Mouse (Mus musculus): Measurements from ENCODE around the gene Gli1. TPM values are rescaled to one million over a fixed set of nuclear protein-coding genes. Genes with fewer than 3 reads are reported as not detected.
A peak's percentile ranks its signal among the peaks of the same experiment; 100 is the strongest.

The Gli1 gene
- 1.3 and 1.5 TPM in 2 replicates for polyA plus RNA-seq (2015; fragmentation: Nextera tagmentation; extraction: Ambion mirVana)

DNA sequence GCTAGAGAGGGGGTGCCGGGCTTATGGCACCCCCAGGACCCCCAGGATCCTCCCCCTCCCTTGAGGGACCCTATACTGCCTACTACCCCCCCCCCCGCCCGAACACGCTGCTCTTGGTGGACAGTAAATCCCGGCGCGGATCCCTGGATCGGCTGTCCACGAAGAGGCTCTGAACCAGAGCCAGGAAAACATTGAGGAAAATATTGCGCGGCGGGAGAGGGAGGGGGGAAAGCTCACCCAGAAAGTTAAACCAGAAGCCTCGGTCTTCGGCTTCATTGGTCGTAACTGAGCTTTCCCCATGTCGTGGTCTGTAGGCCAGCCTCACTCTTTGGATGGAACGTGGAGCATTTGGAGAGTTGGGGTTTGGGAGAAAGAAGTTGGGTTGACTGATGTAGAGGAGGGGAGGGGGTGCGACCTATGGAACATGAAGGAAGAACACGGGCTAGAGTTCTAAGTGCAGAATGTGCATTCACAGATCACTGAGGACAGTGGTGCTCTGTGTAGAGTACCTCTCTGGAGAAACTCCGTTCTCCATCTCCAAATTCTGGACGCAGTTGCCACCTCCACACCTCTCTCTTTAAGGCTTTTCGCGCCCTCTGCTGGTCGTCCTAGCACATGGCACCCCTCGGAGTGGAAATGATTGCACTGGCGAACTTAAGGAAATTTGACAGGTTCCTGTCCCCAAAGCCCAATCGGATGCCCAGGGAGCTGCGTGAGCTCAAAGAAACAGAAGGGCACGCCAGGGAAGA lies at the start of gene Gli1:
TSS of gene Gli1 (minus strand) at position 84 of the 749 bp plus-strand sequence.
- peak; percentile 43 for ATAC-seq
- under 1% methylated on average over 29 of the region's 29 CpGs for WGBS
- H3K4me2 ChIP-seq (replicated peaks), result peak within 1 kb of the TSS; percentile 66
- no peak within 1 kb of the TSS for H3K27ac ChIP-seq
- no peaks in the 10 kb centered on the region for H3K36me3 ChIP-seq
- no peaks in the 10 kb centered on the region for H3K9me3 ChIP-seq
- peaks cover 40% of the 10 kb centered on the region for H3K27me3 ChIP-seq
- H3K4me1 ChIP-seq (replicated peaks), result peaks cover 38% of the 10 kb centered on the region
- H3K9ac ChIP-seq (replicated peaks), result peak within 1 kb of the TSS; percentile 3; the same call in 1 of the 2 replicates
- H3K4me3 ChIP-seq (replicated peaks), result peak within 1 kb of the TSS; percentile 34

DNA sequence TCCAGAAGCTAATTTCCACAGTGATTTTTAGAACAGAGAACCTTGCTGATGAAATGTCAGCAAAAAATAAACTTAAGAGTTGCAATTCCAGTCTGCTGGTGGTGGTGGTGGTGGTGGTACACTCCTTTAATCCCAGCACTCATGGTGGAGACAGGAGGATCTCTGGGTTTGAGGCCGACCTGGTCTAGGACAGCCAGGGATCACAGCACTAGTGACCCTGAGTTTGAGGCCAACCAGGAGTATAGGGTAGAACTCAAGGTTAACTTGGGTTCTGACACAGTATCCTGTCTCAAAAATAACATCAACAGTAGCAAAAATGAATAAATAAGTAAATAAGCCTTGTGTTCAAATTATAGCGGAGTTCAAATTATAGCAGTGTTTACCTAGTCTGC lies 40.0 kb upstream of the Gli1 start:
- Histone ChIP-seq H3K9me3 (no peaks in the 10 kb centered on the region), H3K4me3 (replicated peaks) (peak overlapping the region; percentile 72), H3K36me3 (0 out of 2 replicates have a peak, but pooled peaks cover 3% of the 10 kb centered on the region), H3K9ac (replicated peaks) (peak overlapping the region; percentile 82; the same call in 1 of the 2 replicates), H3K4me2 (replicated peaks) (peak overlapping the region; percentile 68), H3K4me1 (replicated peaks) (peaks cover 28% of the 10 kb centered on the region), H3K27me3 (0 out of 2 replicates have a peak, but pooled peaks cover 3% of the 10 kb centered on the region), H3K27ac (no peak overlapping the region; the same call in 1 of the 2 replicates)
- no peak for ATAC-seq
- 51% methylated on average over 2 of the region's 2 CpGs for WGBS

DNA sequence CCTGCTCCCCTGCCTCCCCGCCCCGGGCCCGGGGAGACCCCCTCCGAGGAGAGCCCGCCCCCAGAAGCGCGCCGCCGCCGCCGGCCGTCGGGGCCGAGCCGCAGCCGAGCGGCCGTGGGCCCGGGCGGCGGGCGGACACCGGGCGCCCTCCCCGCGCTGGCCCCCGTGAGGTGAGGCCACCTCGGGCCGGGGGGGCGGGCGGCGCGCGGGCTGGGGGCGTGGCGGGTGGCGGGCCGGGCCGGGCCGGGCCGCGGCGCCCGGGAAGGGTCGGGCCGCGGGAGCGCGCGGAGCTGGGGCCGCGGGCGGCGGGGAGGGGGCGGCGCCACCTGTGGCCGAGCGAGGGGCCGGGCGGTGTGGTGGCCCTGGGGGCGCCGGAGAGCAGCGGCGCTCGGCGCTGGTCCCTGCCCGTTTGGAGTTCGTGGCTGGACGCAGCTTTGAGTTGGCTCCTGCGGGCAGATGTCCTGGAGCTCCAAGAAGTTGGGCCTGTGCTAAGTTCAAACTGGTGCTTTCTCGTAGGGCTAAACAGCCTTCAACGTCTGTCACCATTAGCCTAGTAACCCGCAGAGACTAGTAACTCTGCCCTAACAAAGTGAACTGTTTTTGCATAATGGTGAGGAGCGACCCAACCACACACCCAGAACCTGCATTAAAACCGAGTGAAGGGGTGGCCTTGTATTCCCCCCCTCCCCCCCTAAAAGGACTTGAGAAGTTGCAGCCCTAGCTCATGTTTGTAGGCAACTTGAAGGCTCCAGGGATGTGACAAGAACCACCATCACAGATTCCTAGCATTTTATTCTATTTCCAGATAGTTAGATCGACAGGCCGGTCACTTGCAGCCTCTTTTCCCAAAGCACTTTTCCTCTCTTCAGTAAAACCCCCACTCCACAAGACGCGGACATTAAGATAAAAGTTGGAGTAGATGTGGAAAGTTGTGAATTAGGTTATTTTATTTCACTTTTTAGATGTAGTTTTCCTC lies 39.3 kb upstream of the Gli1 start:
- peak; percentile 68 for ATAC-seq
- Histone ChIP-seq H3K4me3 (replicated peaks) (peak overlapping the region; percentile 72), H3K27ac (peak overlapping the region; percentile 94), H3K27me3 (0 out of 2 replicates have a peak, but pooled peaks cover 3% of the 10 kb centered on the region), H3K9me3 (no peaks in the 10 kb centered on the region), H3K36me3 (0 out of 2 replicates have a peak, but pooled peaks cover 3% of the 10 kb centered on the region), H3K4me2 (replicated peaks) (peak overlapping the region; percentile 68), H3K4me1 (replicated peaks) (peaks cover 28% of the 10 kb centered on the region), H3K9ac (replicated peaks) (peak overlapping the region; percentile 82)
- 1% methylated on average over 52 of the region's 79 CpGs for WGBS

DNA sequence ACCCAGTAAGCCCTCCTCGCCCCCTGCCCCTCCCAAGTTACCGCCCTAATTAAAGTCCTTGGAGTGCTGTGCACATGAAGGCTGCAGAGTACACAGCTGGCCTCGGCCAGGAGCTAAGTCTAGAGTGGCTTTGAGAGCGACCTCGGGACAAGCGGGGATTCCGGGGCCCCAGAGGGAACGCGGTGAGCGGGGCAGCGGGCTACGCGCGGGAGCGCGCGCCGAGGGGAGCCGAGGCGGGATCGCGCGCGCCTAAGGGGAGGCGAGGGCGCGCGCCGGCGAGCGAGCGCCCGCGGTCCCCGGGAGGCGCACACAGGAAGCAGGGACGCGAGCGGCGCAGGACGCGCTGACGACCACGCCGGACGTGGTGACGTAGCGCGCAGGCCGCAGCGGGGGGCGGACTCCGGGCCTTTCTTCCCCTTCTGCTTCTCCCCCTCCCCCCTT lies 38.5 kb upstream of the Gli1 start, which contains the start of gene R3hdm2:
TSS of gene R3hdm2 (plus strand) at position 77 of the 441 bp plus-strand sequence.
- peaks cover 26% of the 10 kb centered on the region for H3K4me1 ChIP-seq (replicated peaks)
- peak within 1 kb of the TSS; percentile 94 for H3K27ac ChIP-seq
- WGBS, result under 1% methylated on average over 48 of the region's 53 CpGs
- peak within 1 kb of the TSS; percentile 82 for H3K9ac ChIP-seq (replicated peaks)
- peak within 1 kb of the TSS; percentile 72 for H3K4me3 ChIP-seq (replicated peaks)
- no peaks in the 10 kb centered on the region for H3K9me3 ChIP-seq
- 0 out of 2 replicates have a peak, but pooled peaks cover 3% of the 10 kb centered on the region for H3K27me3 ChIP-seq
- 0 out of 2 replicates have a peak, but pooled peaks cover 3% of the 10 kb centered on the region for H3K36me3 ChIP-seq
- H3K4me2 ChIP-seq (replicated peaks), result peak within 1 kb of the TSS; percentile 68
- ATAC-seq, result peak; percentile 96

DNA sequence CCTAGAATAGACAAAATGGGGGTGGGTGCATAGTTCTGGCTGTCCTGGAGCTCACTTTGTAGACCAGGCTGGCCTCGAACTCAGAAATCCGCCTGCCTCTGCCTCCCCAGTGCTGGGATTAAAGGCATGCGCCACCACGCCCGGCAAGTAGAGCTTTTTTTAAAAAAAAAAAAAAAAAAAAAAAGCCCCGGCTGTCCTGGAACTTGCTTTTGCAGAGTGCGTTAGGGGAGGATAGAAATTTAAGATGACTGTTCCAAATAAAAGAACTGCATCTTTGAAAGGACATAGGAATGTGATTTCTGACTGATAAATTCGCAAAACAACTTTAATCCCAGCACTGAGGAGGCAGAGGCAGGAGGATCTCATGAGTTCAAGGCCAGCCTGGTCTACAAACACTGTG lies 37.9 kb upstream of the Gli1 start:
- H3K4me3 ChIP-seq (replicated peaks), result peak overlapping the region; percentile 72
- H3K4me1 ChIP-seq (replicated peaks), result peaks cover 26% of the 10 kb centered on the region
- H3K9me3 ChIP-seq, result no peaks in the 10 kb centered on the region
- no peak overlapping the region; the same call in 1 of the 2 replicates for H3K9ac ChIP-seq (replicated peaks)
- H3K36me3 ChIP-seq, result 0 out of 2 replicates have a peak, but pooled peaks cover 3% of the 10 kb centered on the region
- H3K4me2 ChIP-seq (replicated peaks), result peak overlapping the region; percentile 68
- 81% methylated on average over 8 of the region's 8 CpGs for WGBS
- H3K27me3 ChIP-seq, result 0 out of 2 replicates have a peak, but pooled peaks cover 3% of the 10 kb centered on the region
- no peak for ATAC-seq
- H3K27ac ChIP-seq, result peak overlapping the region; percentile 94

DNA sequence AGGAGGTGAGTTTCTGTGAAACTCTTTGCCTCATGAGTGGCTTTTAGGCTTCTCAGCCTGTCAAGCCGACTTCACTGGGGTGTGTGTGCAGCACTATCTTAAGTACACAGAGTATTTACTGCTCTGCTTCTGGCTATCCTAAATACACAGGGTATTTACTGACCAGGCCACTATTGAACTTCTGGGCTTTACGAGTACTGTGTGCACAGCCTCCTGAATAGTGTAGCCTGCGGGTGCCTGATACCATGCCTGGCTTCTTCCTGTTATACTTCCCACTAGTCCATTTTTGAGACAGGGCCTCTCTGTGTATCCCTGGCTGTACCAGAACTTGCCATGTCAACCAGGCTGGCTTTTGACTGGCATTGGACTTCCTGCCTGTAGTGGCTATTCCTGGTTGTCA lies 35.9 kb upstream of the Gli1 start:
- WGBS, result 78% methylated on average over 3 of the region's 3 CpGs
- no peak overlapping the region for H3K9ac ChIP-seq (replicated peaks)

DNA sequence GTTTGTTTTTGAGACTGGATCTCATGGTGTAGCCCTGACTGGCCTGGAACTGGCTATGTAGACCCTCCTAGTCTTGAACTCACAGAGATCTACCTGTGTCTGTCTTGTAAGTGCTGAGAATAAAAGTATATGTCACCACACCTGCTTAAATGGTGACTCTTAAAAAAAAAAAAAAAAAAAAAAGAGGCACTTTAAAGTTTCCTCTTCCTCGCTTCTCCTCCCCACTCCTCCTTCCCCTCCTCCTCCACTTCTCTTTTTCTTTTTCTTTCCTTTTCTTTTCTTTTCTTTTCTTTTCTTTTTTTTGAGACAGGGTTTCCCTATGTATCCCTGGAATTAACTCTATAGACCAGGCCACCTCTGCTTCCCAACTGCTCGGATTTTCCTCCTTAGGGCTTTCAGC lies 29.2 kb upstream of the Gli1 start:
- Histone ChIP-seq H3K36me3 (no peaks in the 10 kb centered on the region), H3K27me3 (no peaks in the 10 kb centered on the region), H3K9me3 (no peaks in the 10 kb centered on the region), H3K9ac (replicated peaks) (no peak overlapping the region), H3K27ac (no peak overlapping the region), H3K4me2 (replicated peaks) (no peak overlapping the region), H3K4me1 (replicated peaks) (0 out of 2 replicates have a peak, but pooled peaks cover 5% of the 10 kb centered on the region), H3K4me3 (replicated peaks) (no peak overlapping the region)
- no peak for ATAC-seq
- 65% methylated on average over 2 of the region's 2 CpGs for WGBS

More for the DNA sequence above, 35.9 kb upstream of the Gli1 start:
- no peak overlapping the region for H3K4me3 ChIP-seq (replicated peaks)
- no peak overlapping the region for H3K27ac ChIP-seq
- peaks cover 18% of the 10 kb centered on the region for H3K4me1 ChIP-seq (replicated peaks)
- H3K36me3 ChIP-seq, result no peaks in the 10 kb centered on the region
- no peak overlapping the region for H3K4me2 ChIP-seq (replicated peaks)
- no peaks in the 10 kb centered on the region for H3K9me3 ChIP-seq
- ATAC-seq, result no peak
- H3K27me3 ChIP-seq, result 0 out of 2 replicates have a peak, but pooled peaks cover 3% of the 10 kb centered on the region

DNA sequence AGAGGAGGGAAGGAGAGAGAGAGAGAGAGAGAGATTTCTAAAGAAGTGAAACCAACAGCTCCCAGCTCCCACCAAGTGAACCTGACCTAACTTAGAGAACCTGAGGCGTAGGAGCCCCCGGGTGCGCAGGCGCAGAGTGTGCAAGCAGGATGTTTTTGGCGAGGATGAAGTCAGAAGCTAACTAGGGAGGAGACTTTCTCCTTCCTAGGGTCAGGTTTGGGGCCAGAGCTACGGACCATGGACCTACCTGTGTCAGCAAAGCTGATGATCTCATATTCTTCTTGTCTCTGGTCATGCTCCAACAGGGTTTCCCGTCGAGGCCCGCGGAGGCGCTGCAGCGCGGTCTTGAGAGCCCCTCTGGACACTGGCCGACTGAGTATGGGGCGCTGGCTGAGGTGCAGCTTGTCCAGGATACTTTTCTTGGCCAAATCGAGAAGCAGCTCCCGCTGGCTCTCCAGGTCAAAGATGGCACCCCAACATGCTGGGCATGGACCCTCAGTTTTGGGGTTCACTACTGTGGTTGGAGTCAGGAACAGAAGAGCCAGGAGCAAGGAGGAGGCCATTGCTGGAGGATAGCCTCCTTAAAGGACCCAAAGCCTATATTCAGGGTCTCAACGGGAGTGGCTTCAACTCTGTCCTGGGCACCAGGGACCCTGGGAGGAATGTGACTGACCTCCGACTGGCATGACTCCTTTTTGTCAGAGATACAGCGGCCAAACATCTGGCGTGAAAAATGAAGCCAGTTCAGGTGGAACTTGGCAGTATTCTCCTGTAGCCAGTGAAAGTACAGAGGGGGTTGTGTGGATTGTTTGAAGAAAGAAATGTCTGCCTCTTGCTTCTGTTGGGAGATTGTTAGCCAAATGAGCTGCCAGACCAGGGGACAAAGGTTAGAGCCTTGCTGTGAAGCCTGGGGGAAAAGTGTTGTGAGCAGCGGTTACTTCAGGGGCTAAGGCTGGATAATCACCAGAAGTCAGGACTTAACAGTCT lies 28.4 kb upstream of the Gli1 start, which contains the start of gene Inhbc:
TSS of gene Inhbc (minus strand) at position 598 of the 987 bp plus-strand sequence.
- Histone ChIP-seq H3K9ac (replicated peaks) (no peak within 1 kb of the TSS), H3K27ac (no peak within 1 kb of the TSS), H3K4me2 (replicated peaks) (no peak within 1 kb of the TSS), H3K4me1 (replicated peaks) (0 out of 2 replicates have a peak, but pooled peaks cover 5% of the 10 kb centered on the region), H3K36me3 (no peaks in the 10 kb centered on the region), H3K27me3 (no peaks in the 10 kb centered on the region), H3K4me3 (replicated peaks) (no peak within 1 kb of the TSS), H3K9me3 (no peaks in the 10 kb centered on the region)
- 74% methylated on average over 22 of the region's 22 CpGs for WGBS
- no peak for ATAC-seq

DNA sequence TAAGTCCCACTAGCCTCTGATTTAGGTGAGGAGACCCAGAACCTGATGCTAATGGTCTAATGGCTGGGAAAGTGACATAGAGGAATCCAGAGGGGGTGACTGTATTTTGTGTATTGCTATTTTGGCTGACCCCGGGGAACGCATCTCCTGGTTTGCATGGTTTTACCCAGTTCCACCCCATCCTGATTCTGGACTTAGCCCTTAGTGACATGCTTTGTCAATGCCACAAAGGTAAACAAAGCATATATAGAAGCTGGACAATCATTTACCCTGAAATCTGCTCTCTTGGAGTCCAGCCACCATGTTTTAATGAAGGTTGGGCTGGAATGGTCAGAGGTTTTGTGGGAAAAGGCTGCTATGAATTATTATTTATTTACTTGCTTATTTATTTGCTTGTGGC lies 26.5 kb upstream of the Gli1 start:
- Histone ChIP-seq H3K36me3 (no peaks in the 10 kb centered on the region), H3K9ac (replicated peaks) (no peak overlapping the region), H3K4me3 (replicated peaks) (no peak overlapping the region), H3K4me1 (replicated peaks) (0 out of 2 replicates have a peak, but pooled peaks cover 5% of the 10 kb centered on the region), H3K4me2 (replicated peaks) (no peak overlapping the region), H3K9me3 (no peaks in the 10 kb centered on the region), H3K27me3 (no peaks in the 10 kb centered on the region), H3K27ac (no peak overlapping the region)
- WGBS, result 80% methylated on average over 2 of the region's 2 CpGs
- no peak for ATAC-seq

DNA sequence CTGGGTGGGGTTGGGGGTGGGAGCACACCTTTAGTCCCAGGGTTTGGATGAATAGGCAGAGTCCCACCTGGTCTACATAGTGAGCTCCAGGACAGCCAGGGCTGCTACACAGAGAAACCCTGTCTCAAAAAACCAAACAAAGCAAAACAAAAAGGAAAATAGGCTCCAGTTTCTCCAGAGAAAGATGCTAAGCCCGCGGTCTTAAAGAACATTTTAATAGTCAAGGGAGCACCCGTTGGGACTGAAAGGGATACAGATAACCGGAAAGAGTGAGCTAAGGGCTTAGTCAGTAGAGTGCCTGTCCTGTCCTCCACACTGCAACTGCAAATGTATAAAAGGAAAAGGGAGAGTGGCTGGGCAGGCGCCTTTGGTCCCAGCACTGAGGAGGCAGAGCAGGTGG lies 25.3 kb upstream of the Gli1 start:
- Histone ChIP-seq H3K9ac (replicated peaks) (no peak overlapping the region), H3K27me3 (no peaks in the 10 kb centered on the region), H3K27ac (no peak overlapping the region), H3K36me3 (no peaks in the 10 kb centered on the region), H3K4me1 (replicated peaks) (0 out of 2 replicates have a peak, but pooled peaks cover 5% of the 10 kb centered on the region), H3K4me3 (replicated peaks) (no peak overlapping the region), H3K4me2 (replicated peaks) (no peak overlapping the region), H3K9me3 (no peaks in the 10 kb centered on the region)
- 72% methylated on average over 5 of the region's 5 CpGs for WGBS
- no peak for ATAC-seq
